In the genomic region with DNA sequence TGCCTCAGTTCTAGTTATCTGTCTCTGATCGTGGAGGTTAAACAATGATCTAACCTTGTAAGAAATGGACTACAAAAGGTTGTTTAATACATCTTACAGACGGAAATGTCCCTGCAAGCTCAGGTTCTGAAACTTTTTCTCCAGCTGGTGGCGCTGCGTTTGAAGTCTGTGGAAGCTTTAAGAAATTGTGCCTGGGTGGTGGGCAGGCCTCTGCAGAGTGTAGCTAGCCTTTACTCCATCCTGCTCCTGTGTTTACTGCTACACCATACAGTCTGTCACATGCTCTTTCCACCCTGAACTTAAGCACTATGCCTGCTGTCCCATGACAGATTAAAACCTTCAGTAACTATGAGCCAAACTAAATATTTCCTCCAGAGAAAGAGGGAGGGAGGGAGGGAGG, we compare ENCODE assay signal across 9 mouse cellular contexts. TPM values are rescaled to one million over a fixed set of nuclear protein-coding genes. Genes with fewer than 3 reads are reported as not detected.
DNase-seq lines count a peak whose midpoint lies in the region; ATAC-seq and TF ChIP-seq lines count a peak whose summit lies in the region.
"Had no signal": no experiment of that assay in that cellular context is flagged by ENCODE, and none has a peak within 500 bp of the region (broad histone marks: within the 10 kb centered on the region; RNA-seq: fewer than 3 reads in every experiment).

No protein-coding gene starts in this region.

- peak; percentile 60 for TF ChIP-seq CTCF in kidney, postnatal 0 days (IDR thresholded peaks at IDR 0.05; ENCODE audit: low read depth)
- TF ChIP-seq CTCF in stomach, postnatal 0 days (IDR thresholded peaks at IDR 0.05; ENCODE audit: low read depth), result peak; percentile 69

- 0 out of 2 replicates have a peak overlapping the region, but pooled peaks have one; percentile 7 for H3K4me3 ChIP-seq in embryonic facial prominence, embryonic 12.5 days
- peak overlapping the region; percentile 32 for H3K4me3 ChIP-seq in kidney, postnatal 0 days (replicated peaks; ENCODE audit: low read depth, low read length)
- H3K4me3 ChIP-seq in stomach, postnatal 0 days (ENCODE audit: low read depth, low read length), result peak overlapping the region; percentile 52
- H3K4me3 ChIP-seq: megakaryocyte, embryonic 14.5 days had no signal

- 0 out of 2 replicates have a peak, but pooled peaks cover 3% of the 10 kb centered on the region for H3K4me1 ChIP-seq in embryonic facial prominence, embryonic 12.5 days
- H3K4me1 ChIP-seq in kidney, postnatal 0 days (replicated peaks; ENCODE audit: insufficient read depth, low read length), result no peaks in the 10 kb centered on the region
- H3K4me1 ChIP-seq in stomach, postnatal 0 days (replicated peaks; ENCODE audit: control insufficient read depth, insufficient read depth), result no peaks in the 10 kb centered on the region

- H3K9me3 ChIP-seq in embryonic facial prominence, embryonic 12.5 days, result no peaks in the 10 kb centered on the region
- no peaks in the 10 kb centered on the region for H3K9me3 ChIP-seq in kidney, postnatal 0 days (replicated peaks; ENCODE audit: low read length)
- H3K9me3 ChIP-seq in stomach, postnatal 0 days (ENCODE audit: control insufficient read depth, low read length), result no peaks in the 10 kb centered on the region

- no peak for ATAC-seq in embryonic facial prominence, embryonic 12.5 days (ENCODE audit: insufficient number of reproducible peaks, insufficient read depth, low FRiP score, low TSS enrichment)
- ATAC-seq in kidney, postnatal 0 days (replicated peaks; ENCODE audit: low FRiP score, low read depth), result 0 out of 2 replicates have a peak, but pooled peaks have one; percentile 57
- ATAC-seq in stomach, postnatal 0 days (ENCODE audit: low FRiP score, low TSS enrichment), result peak; percentile 71; the same call in 1 of the 2 replicates
- ATAC-seq in granulocyte monocyte progenitor cell, adult 5-6 weeks (replicated peaks; ENCODE audit: poor library complexity, severe bottlenecking), result no peak

- no peaks in the 10 kb centered on the region for H3K36me3 ChIP-seq in embryonic facial prominence, embryonic 12.5 days
- H3K36me3 ChIP-seq in kidney, postnatal 0 days (ENCODE audit: insufficient read depth, low read length), result no peaks in the 10 kb centered on the region
- H3K36me3 ChIP-seq in stomach, postnatal 0 days (ENCODE audit: control insufficient read depth, insufficient read depth, low read length), result no peaks in the 10 kb centered on the region

- H3K27ac ChIP-seq in embryonic facial prominence, embryonic 12.5 days, result no peak overlapping the region
- no peak overlapping the region for H3K27ac ChIP-seq in kidney, postnatal 0 days
- H3K27ac ChIP-seq in stomach, postnatal 0 days (replicated peaks), result no peak overlapping the region

- peak; percentile 50 for DNase-seq in testis, postnatal 10 days (ENCODE audit: low spot score)
- DNase-seq in testis, postnatal 14 days (ENCODE audit: low spot score), result no peak
- peak; percentile 69 for DNase-seq in kidney, postnatal 0 days (ENCODE audit: low spot score)
- DNase-seq in stomach, postnatal 0 days (ENCODE audit: low spot score), result peak; percentile 80
- DNase-seq in cerebellum, postnatal 14 days, result no peak
- no peak for DNase-seq in right cerebral cortex, postnatal 10 days (ENCODE audit: low spot score in 2 of 2)

- H3K9ac ChIP-seq in embryonic facial prominence, embryonic 12.5 days, result no peak overlapping the region
- H3K9ac ChIP-seq in kidney, postnatal 0 days (ENCODE audit: low read depth, low read length), result no peak overlapping the region
- H3K9ac ChIP-seq in stomach, postnatal 0 days (ENCODE audit: low read length), result no peak overlapping the region

- TF ChIP-seq EP300 in stomach, postnatal 0 days (optimal IDR thresholded peaks at IDR 0.05), result no peak

- H3K4me2 ChIP-seq in embryonic facial prominence, embryonic 12.5 days (replicated peaks), result peak overlapping the region; percentile 25
- H3K4me2 ChIP-seq in kidney, postnatal 0 days (ENCODE audit: low read length), result peak overlapping the region; percentile 50
- H3K4me2 ChIP-seq in stomach, postnatal 0 days (replicated peaks; ENCODE audit: low read depth), result peak overlapping the region; percentile 66; the same call in 1 of the 2 replicates

- no peaks in the 10 kb centered on the region for H3K27me3 ChIP-seq in embryonic facial prominence, embryonic 12.5 days
- H3K27me3 ChIP-seq in kidney, postnatal 0 days (ENCODE audit: insufficient read depth, low read length), result no peaks in the 10 kb centered on the region
- no peaks in the 10 kb centered on the region for H3K27me3 ChIP-seq in stomach, postnatal 0 days (ENCODE audit: control insufficient read depth, insufficient read depth, low read length)

- WGBS in embryonic facial prominence, embryonic 12.5 days, result 69% methylated on average over 4 of the region's 4 CpGs
- 60% methylated on average over 4 of the region's 4 CpGs for WGBS in kidney, postnatal 0 days
- 38% methylated on average over 4 of the region's 4 CpGs for WGBS in stomach, postnatal 0 days

RNA-seq across cellular contexts. Expression of gene Frk, which starts 1.9 kb away (rescaled TPM):
- polyA plus RNA-seq in embryonic facial prominence, embryonic 12.5 days (2016; fragmentation: Nextera tagmentation; extraction: Ambion mirVana), result 15.1 and 16.3 TPM in 2 replicates
- 20.5 and 21.3 TPM in 2 replicates for polyA plus RNA-seq in kidney, postnatal 0 days (2015; fragmentation: Nextera tagmentation; extraction: Ambion mirVana)
- 10.4 and 11.2 TPM in 2 replicates for polyA plus RNA-seq in stomach, postnatal 0 days (2015; fragmentation: Nextera tagmentation; extraction: Ambion mirVana)
- not detected in 2 replicates for total RNA-seq in granulocyte monocyte progenitor cell, adult 5-6 weeks (2014; fragmentation: Nextera tagmentation)
- total RNA-seq in granulocyte monocyte progenitor cell, adult 5-6 weeks (2017), result not detected in 2 replicates

Comparison
In these comparisons a context has a peak if more than half of its experiments do, and no peak if none do; other contexts are left out.
1. DNase-seq: peak in testis, postnatal 10 days (single experiment), kidney, postnatal 0 days (single experiment) and stomach, postnatal 0 days (single experiment); none in testis, postnatal 14 days (single experiment), cerebellum, postnatal 14 days (0 of 2) and right cerebral cortex, postnatal 10 days (0 of 2).
2. ATAC-seq: peak in kidney, postnatal 0 days (single experiment) and stomach, postnatal 0 days (single experiment); none in embryonic facial prominence, embryonic 12.5 days (single experiment) and granulocyte monocyte progenitor cell, adult 5-6 weeks (single experiment).
3. Peak in every context shown above with its lines, with median percentiles within 50 percentile points of each other: H3K4me2 ChIP-seq and H3K4me3 ChIP-seq.